Mouse (Mus musculus) bone marrow macrophage, adult 2 months (primary cell): Measurements from ENCODE around the gene Smarcc1.

Experiments
- CTCF ChIP-seq: IDR thresholded peaks from 2 replicates; pipeline ENCODE4 v1.5.1; 2012; ENCODE audit warnings: low read depth, mild to moderate bottlenecking, low read length, moderate library complexity
- POLR2A ChIP-seq: IDR thresholded peaks from 2 replicates; pipeline ENCODE4 v1.6.1; 2012; ENCODE audit warnings: mild to moderate bottlenecking, low read depth, low read length, borderline replicate concordance

DNA sequence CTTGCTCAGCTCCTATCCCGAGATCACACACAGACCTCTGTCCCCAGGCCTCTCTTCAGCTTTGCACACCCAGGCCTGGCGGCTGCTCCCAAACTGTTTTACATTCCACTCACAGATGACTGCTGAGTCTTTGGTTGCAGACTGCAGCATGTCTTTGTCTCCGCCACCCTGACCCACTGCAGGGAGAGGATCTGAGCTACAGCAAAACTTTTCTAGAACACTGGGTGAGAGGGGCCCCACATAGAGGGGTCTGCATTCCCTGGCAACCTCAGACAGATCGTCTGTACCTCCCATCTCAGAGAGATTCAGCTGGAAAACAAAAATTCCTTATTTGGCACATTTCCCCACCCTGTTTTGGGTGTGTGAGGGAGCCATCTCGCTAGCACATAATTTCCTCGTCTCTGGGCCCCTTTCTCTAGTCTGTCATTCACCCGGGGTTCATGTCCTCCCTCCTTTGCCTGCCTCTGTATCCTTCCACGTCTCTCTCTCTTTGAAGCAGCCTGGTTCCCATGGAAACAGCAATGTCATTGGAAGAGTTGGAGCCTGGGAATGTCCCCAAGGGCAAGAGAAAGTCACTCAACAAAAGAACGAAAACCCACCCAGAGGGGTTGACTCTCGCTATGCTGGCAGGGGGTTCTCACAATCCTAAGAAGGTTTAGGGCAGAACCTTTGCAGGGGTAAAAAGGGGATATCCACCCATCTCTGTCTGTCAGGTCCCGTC, 132.5 kb downstream of the Smarcc1 start:
- no peak for TF ChIP-seq POLR2A
- TF ChIP-seq CTCF: no peak
